22 mouse cellular contexts compared by ENCODE assay signal in the genomic region with DNA sequence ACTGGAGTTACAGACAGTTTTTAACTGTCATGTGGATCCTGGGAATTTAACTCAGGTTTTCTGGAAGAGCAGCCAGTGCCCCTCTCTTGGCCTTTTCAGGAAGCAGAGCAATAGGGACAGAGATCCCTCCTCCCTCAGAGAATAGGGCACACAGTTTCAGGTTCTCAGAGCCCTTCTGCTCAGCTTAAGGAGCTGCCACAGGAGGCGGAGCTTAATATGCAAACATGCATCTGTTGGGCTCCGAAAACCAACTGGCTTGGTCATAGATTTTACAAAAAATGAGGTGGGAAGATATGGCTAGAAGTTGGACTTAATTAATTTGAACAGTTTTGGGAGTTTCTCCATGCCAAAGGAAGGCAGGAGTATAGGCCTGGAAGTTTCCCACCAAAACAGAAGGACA.
A peak's percentile ranks its signal among the peaks of the same experiment; 100 is the strongest.
DNase-seq lines count a peak whose midpoint lies in the region; ATAC-seq and TF ChIP-seq lines count a peak whose summit lies in the region.
"Had no signal": no experiment of that assay in that cellular context is flagged by ENCODE, and none has a peak within 500 bp of the region (broad histone marks: within the 10 kb centered on the region; RNA-seq: fewer than 3 reads in every experiment).

No protein-coding gene starts in this region.

- H3K4me1 ChIP-seq in forebrain, embryonic 13.5 days = peaks cover 26% of the 10 kb centered on the region
- peaks cover 14% of the 10 kb centered on the region for H3K4me1 ChIP-seq in forebrain, embryonic 12.5 days
- peaks cover 38% of the 10 kb centered on the region for H3K4me1 ChIP-seq in forebrain, embryonic 15.5 days
- peaks cover 1% of the 10 kb centered on the region; the same call in 1 of the 2 replicates for H3K4me1 ChIP-seq in forebrain, embryonic 11.5 days (replicated peaks; ENCODE audit: control insufficient read depth, insufficient read depth, low read length)
- peaks cover 20% of the 10 kb centered on the region for H3K4me1 ChIP-seq in forebrain, postnatal 0 days (ENCODE audit: insufficient read depth)
- H3K4me1 ChIP-seq in lung, postnatal 0 days (ENCODE audit: insufficient read depth, low read depth, low read length) = no peaks in the 10 kb centered on the region

- no peak overlapping the region for H3K4me2 ChIP-seq in forebrain, embryonic 13.5 days
- H3K4me2 ChIP-seq in forebrain, embryonic 12.5 days = no peak overlapping the region
- no peak overlapping the region for H3K4me2 ChIP-seq in forebrain, embryonic 15.5 days (replicated peaks)
- no peak overlapping the region for H3K4me2 ChIP-seq in forebrain, embryonic 11.5 days (ENCODE audit: low read depth, low read length, severe bottlenecking)
- no peak overlapping the region for H3K4me2 ChIP-seq in forebrain, postnatal 0 days (ENCODE audit: low read depth)
- no peak overlapping the region for H3K4me2 ChIP-seq in lung, postnatal 0 days (replicated peaks; ENCODE audit: low read depth, low read length)
- H3K4me2 ChIP-seq: embryonic facial prominence, embryonic 12.5 days had no signal

- WGBS in forebrain, embryonic 13.5 days = 72% methylated on average over 2 of the region's 2 CpGs
- 81% methylated on average over 2 of the region's 2 CpGs for WGBS in forebrain, embryonic 12.5 days
- WGBS in forebrain, embryonic 15.5 days = 58% methylated on average over 2 of the region's 2 CpGs
- 85% methylated on average over 2 of the region's 2 CpGs for WGBS in forebrain, embryonic 11.5 days
- WGBS in forebrain, postnatal 0 days = 58% methylated on average over 2 of the region's 2 CpGs
- 88% methylated on average over 2 of the region's 2 CpGs for WGBS in lung, postnatal 0 days

- TF ChIP-seq EP300 in lung, postnatal 0 days (IDR thresholded peaks at IDR 0.05) = no peak

- no peak overlapping the region for H3K27ac ChIP-seq in forebrain, embryonic 13.5 days
- no peak overlapping the region for H3K27ac ChIP-seq in forebrain, embryonic 12.5 days
- H3K27ac ChIP-seq in forebrain, embryonic 15.5 days (replicated peaks) = peak overlapping the region; percentile 62
- H3K27ac ChIP-seq in forebrain, embryonic 11.5 days (ENCODE audit: low read depth, low read length) = no peak overlapping the region
- 0 out of 2 replicates have a peak overlapping the region, but pooled peaks have one; percentile 21 for H3K27ac ChIP-seq in forebrain, postnatal 0 days (ENCODE audit: low read depth, low read length)
- no peak overlapping the region for H3K27ac ChIP-seq in lung, postnatal 0 days (ENCODE audit: low read length)
- H3K27ac ChIP-seq: embryonic facial prominence, embryonic 10.5 days; embryonic facial prominence, embryonic 12.5 days had no signal

- no peak for TF ChIP-seq CTCF in brain, embryonic 14.5 days (IDR thresholded peaks at IDR 0.05; ENCODE audit: borderline replicate concordance, extremely low read depth, insufficient read depth, insufficient read length)
- no peak for TF ChIP-seq CTCF in forebrain, postnatal 0 days (IDR thresholded peaks at IDR 0.05; ENCODE audit: low read depth)
- no peak for TF ChIP-seq CTCF in lung, postnatal 0 days (IDR thresholded peaks at IDR 0.05)

- H3K4me3 ChIP-seq in forebrain, embryonic 13.5 days = no peak overlapping the region
- H3K4me3 ChIP-seq in forebrain, embryonic 12.5 days (replicated peaks) = no peak overlapping the region
- H3K4me3 ChIP-seq in forebrain, embryonic 15.5 days = no peak overlapping the region
- H3K4me3 ChIP-seq in forebrain, embryonic 11.5 days (ENCODE audit: low read depth, low read length) = no peak overlapping the region
- H3K4me3 ChIP-seq in forebrain, postnatal 0 days (ENCODE audit: low read depth, low read length) = no peak overlapping the region
- H3K4me3 ChIP-seq in lung, postnatal 0 days (ENCODE audit: low read depth, low read length) = no peak overlapping the region
- H3K4me3 ChIP-seq: embryonic facial prominence, embryonic 10.5 days; embryonic facial prominence, embryonic 12.5 days had no signal

- no peaks in the 10 kb centered on the region for H3K27me3 ChIP-seq in forebrain, embryonic 13.5 days
- peaks cover 7% of the 10 kb centered on the region; the same call in 1 of the 2 replicates for H3K27me3 ChIP-seq in forebrain, embryonic 12.5 days
- H3K27me3 ChIP-seq in forebrain, embryonic 15.5 days = no peaks in the 10 kb centered on the region
- H3K27me3 ChIP-seq in forebrain, embryonic 11.5 days (ENCODE audit: control insufficient read depth, insufficient read depth, low read length) = no peaks in the 10 kb centered on the region
- H3K27me3 ChIP-seq in forebrain, postnatal 0 days (ENCODE audit: insufficient read depth, low read length) = no peaks in the 10 kb centered on the region
- H3K27me3 ChIP-seq in lung, postnatal 0 days (replicated peaks; ENCODE audit: insufficient read depth, low read length) = no peaks in the 10 kb centered on the region
- H3K27me3 ChIP-seq: CH12.LX; embryonic facial prominence, embryonic 12.5 days; Patski had no signal

- H3K9me3 ChIP-seq in forebrain, embryonic 13.5 days (replicated peaks) = no peaks in the 10 kb centered on the region
- H3K9me3 ChIP-seq in forebrain, embryonic 12.5 days = no peaks in the 10 kb centered on the region
- H3K9me3 ChIP-seq in forebrain, embryonic 15.5 days = no peaks in the 10 kb centered on the region
- no peaks in the 10 kb centered on the region for H3K9me3 ChIP-seq in forebrain, embryonic 11.5 days (ENCODE audit: control insufficient read depth, low read length)
- no peaks in the 10 kb centered on the region for H3K9me3 ChIP-seq in forebrain, postnatal 0 days (ENCODE audit: low read length)
- no peaks in the 10 kb centered on the region for H3K9me3 ChIP-seq in lung, postnatal 0 days (ENCODE audit: low read length)
- H3K9me3 ChIP-seq: embryonic facial prominence, embryonic 10.5 days; embryonic facial prominence, embryonic 12.5 days; G1E had no signal

- peak; percentile 41; the same call in 1 of the 2 replicates for ATAC-seq in forebrain, embryonic 13.5 days
- no peak for ATAC-seq in forebrain, embryonic 12.5 days (ENCODE audit: low FRiP score)
- no peak; the same call in 1 of the 2 replicates for ATAC-seq in forebrain, embryonic 15.5 days (replicated peaks)
- no peak for ATAC-seq in forebrain, embryonic 11.5 days (replicated peaks; ENCODE audit: low FRiP score)
- ATAC-seq in forebrain, postnatal 0 days = peak; percentile 36; the same call in 1 of the 2 replicates
- no peak for ATAC-seq in lung, postnatal 0 days
- ATAC-seq: activated CD4-positive, CD25-positive, alpha-beta regulatory T cell, adult 4 months; CD4-positive, CD25-positive, alpha-beta regulatory T cell, adult 4 months; Patski had no signal

- no peak for DNase-seq in forebrain, embryonic 11.5 days (ENCODE audit: low spot score)
- DNase-seq in brain, embryonic 14.5 days (ENCODE audit: low read depth) = peak; percentile 73
- DNase-seq in forebrain, postnatal 0 days = peak; percentile 57
- DNase-seq in kidney, postnatal 36 days = no peak
- DNase-seq in lung, postnatal 0 days (ENCODE audit: low spot score) = no peak
- DNase-seq: adrenal gland, adult 8-10 months; adrenal gland, postnatal 14 days; adrenal gland, postnatal 36 days; cerebellum, adult 11 months; cerebellum, adult 18-20 months; cerebellum, adult 8-10 months; cerebellum, postnatal 25 days had no signal

- H3K36me3 ChIP-seq in forebrain, embryonic 13.5 days (ENCODE audit: poor library complexity, severe bottlenecking) = no peaks in the 10 kb centered on the region
- H3K36me3 ChIP-seq in forebrain, embryonic 12.5 days (replicated peaks) = no peaks in the 10 kb centered on the region
- no peaks in the 10 kb centered on the region for H3K36me3 ChIP-seq in forebrain, embryonic 15.5 days
- H3K36me3 ChIP-seq in forebrain, embryonic 11.5 days (ENCODE audit: control insufficient read depth, insufficient read depth, low read length) = no peaks in the 10 kb centered on the region
- no peaks in the 10 kb centered on the region for H3K36me3 ChIP-seq in forebrain, postnatal 0 days (ENCODE audit: insufficient read depth)
- H3K36me3 ChIP-seq in lung, postnatal 0 days (ENCODE audit: insufficient read depth, low read length) = no peaks in the 10 kb centered on the region
- H3K36me3 ChIP-seq: embryonic facial prominence, embryonic 10.5 days; embryonic facial prominence, embryonic 12.5 days; G1E had no signal

- TF ChIP-seq POLR2A in brain, embryonic 14.5 days (IDR thresholded peaks at IDR 0.05; ENCODE audit: borderline replicate concordance, extremely low read depth, insufficient read depth, insufficient read length, poor library complexity, severe bottlenecking) = no peak

- H3K9ac ChIP-seq in forebrain, embryonic 13.5 days = no peak overlapping the region
- H3K9ac ChIP-seq in forebrain, embryonic 12.5 days = no peak overlapping the region
- H3K9ac ChIP-seq in forebrain, embryonic 15.5 days (replicated peaks) = no peak overlapping the region
- H3K9ac ChIP-seq in forebrain, embryonic 11.5 days (ENCODE audit: low read length) = no peak overlapping the region
- no peak overlapping the region for H3K9ac ChIP-seq in forebrain, postnatal 0 days
- no peak overlapping the region for H3K9ac ChIP-seq in lung, postnatal 0 days (replicated peaks; ENCODE audit: low read depth)
- H3K9ac ChIP-seq: embryonic facial prominence, embryonic 12.5 days had no signal

Comparison
In these comparisons a context has a peak if more than half of its experiments do, and no peak if none do; other contexts are left out.
1. ATAC-seq: peak in forebrain, embryonic 13.5 days (single experiment) and forebrain, postnatal 0 days (single experiment); none in forebrain, embryonic 12.5 days (single experiment), forebrain, embryonic 15.5 days (single experiment), forebrain, embryonic 11.5 days (single experiment) and lung, postnatal 0 days (single experiment).
2. H3K27ac ChIP-seq: peak in forebrain, embryonic 15.5 days (single experiment) and forebrain, postnatal 0 days (single experiment); none in forebrain, embryonic 13.5 days (single experiment), forebrain, embryonic 12.5 days (single experiment), forebrain, embryonic 11.5 days (single experiment) and lung, postnatal 0 days (single experiment).
3. DNase-seq: peak in brain, embryonic 14.5 days (single experiment) and forebrain, postnatal 0 days (single experiment); none in forebrain, embryonic 11.5 days (single experiment), kidney, postnatal 36 days (0 of 2) and lung, postnatal 0 days (single experiment).